Mouse (Mus musculus) left cerebral cortex, adult 8-10 months (tissue): ENCODE data around the gene Ddx39. TPM values are rescaled to one million over a fixed set of nuclear protein-coding genes. Genes with fewer than 3 reads are reported as not detected.

ENCODE experiments used
- DNase-seq, 2 experiments: peaks; one replicate each; pipeline ENCODE4 v3.0.0; 2022; ENCODE audit warnings: low spot score in 2 of 2
- total RNA-seq, 4 experiments: library from RNA; stranded (reverse); gene quantifications; 2 replicates each; pipeline ENCODE4 v1.2.4; 2022

Ddx39 gene
- total RNA-seq, 4 experiments from 2014 or later: 14.4 to 18.4 (median 16.3) TPM

DNA sequence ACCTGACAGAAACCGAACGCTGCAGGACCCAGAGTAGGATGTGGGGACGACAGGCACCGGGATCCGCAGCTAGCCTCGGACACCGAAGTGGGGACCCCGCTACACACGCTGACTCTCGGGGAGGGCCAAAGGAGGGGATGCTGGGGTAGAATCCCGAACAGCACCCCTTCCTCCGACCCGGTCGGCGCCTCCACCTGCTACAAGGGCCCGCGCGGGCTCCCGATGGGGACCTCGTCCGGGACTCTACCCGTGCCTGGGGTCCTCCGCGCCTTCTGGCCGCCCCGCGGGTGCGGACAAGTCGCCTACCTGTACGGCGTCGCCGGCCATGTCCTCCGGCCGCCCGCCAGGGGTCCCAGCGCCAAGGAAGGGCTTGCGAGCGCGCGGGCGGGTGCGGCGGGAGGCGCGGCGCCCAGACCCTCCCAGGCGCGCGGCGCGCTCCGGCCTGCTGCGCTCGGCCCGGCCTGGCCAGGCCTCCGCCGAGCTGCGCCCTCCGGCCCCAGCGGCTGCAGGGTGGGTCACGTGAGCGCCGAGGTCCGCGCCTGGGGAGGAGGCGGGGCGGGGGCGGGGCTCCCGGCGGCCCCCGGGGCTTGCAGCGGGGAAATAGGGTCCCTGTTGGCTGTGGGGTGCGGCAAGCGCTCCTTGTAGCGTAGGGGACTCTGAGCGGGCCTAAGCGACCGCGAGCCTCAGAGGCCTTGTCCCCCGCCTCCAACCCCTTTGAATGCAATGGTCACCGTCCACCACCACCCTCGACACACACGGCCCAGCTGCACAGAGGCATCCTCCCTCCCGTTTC is 16.1 kb upstream of the Ddx39 start, which contains the start of gene Pkn1:
Pkn1 (minus strand) TSS at position 519 of the 793 bp plus-strand sequence.
- DNase-seq: peak in 1 of 2 experiments; percentile 39

DNA sequence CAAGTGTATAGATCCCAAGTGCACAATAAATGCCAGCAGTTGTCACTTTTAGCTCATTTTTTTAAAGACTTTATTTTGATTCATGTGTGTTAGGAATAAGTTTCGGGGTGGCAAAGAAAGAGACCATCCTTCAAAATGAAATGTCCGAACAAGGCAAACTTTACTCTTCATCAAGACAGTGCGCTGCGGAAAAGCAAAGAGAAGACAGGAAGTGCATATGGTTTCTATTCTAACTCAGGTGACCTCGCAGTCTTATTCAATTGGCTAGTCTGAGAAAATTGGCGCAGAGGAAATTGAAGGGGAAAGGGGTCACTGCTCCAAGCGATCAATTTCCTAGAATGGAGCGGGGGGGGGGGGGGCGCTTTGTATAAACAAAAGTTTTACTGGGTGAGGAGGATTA is 15.4 kb upstream of the Ddx39 start:
- DNase-seq: no peak

DNA sequence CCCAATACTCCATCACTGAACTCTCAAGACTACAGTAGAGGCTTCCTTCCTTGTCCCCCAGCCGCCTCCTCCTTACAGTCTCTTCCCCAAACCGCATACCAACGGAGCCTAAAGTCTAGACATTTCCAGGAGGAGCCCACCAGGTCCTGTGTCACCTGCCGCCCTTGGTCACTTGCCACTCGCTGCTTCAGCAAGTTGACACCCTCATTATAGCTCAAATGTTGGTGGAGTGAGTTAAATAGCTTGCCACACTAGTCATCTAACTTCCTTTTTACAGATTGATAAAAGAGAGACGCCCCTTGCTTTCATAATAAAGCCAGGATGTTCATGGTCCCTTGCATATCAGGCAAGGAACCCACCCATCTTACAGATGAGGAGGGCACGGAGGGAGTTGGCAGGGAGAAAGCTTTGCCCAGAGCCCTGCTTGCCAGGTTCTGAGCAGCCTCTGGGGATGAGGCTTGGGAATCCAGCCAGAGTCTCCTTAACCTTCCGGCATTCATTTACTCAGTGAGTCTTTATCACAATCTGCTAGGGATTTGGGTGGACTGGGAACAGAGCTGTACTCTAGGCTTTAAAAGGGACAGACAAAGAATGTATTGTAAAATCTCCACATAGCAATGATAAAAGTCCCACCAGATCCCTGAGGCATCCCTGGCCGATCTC is 14.4 kb upstream of the Ddx39 start:
- DNase-seq: no peak

DNA sequence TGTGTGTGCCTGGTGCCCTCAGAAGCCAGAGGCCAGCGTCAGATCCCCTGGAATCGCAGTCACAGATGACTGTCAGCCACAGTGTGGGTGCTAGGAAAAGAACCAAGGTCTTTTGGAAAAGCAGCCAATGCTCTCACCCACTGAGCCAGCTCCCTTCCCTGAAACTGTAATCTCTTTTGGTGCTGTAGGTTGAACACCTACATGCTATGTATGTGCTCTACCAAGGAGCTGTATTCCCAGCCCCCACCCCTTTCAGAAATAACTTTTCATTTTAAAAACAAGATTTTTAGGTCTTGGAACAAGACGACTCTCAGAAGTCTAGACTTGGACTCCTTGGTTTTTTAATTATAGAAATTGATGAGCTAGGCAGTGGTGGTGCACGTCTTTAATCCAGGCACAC is 11.6 kb upstream of the Ddx39 start:
- no peak for DNase-seq

DNA sequence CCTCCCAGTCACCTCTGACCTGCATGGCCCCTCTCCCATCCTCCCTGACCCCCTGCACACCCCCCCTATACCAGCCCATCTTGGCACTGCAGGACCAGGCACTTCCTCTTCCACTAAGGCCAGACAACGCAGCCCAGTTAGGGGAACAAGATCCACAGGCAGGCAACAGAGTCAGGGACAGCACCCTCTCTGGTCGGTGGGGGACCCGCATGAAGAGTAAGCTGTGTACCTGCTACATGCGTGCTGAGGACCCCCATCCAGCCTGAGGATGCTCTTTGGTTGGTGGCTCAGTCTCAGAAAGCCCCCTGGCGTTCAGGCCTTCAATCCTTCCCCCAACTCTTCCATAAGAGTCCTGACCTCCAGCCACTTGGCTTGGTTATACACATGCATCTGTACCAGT is 8.6 kb upstream of the Ddx39 start:
- no peak for DNase-seq

DNA sequence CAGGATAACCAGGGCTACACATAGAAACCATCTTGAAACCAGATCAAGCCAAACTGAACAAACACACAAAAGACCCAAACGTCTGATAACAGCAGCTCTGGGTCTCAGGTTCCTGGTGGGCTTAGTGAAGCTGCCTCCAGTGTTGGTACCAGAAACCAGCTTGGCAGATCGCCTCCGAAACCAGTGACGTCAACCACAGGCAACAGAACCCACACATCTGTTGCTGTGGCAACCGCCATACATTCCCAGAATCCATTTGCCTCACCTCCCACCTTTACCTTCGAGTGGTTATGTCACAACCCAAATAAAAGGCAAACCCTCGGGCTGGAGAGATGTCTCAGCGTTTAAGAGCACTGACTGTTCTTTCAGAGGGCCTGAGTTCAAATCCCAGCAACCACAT is 7.4 kb upstream of the Ddx39 start:
- peak in 1 of 2 experiments; percentile 64 for DNase-seq

DNA sequence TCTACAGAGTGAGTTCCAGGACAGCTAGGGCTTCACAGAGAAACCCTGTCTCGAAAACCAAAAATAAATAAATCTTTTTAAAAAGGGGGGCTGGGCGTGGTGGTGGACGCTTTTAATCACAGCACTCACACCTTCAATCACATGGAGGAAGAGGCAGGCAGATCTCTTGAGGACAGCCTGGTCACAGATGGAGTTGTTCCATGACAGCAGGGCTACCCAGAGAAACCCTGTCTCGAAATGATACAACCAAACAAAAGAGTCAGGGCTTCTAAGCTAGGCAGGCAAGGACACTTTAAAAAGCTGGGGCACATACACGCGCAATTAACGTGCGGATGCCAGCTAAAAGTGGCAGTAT is 324 bp upstream of the Ddx39 start:
- no peak for DNase-seq

DNA sequence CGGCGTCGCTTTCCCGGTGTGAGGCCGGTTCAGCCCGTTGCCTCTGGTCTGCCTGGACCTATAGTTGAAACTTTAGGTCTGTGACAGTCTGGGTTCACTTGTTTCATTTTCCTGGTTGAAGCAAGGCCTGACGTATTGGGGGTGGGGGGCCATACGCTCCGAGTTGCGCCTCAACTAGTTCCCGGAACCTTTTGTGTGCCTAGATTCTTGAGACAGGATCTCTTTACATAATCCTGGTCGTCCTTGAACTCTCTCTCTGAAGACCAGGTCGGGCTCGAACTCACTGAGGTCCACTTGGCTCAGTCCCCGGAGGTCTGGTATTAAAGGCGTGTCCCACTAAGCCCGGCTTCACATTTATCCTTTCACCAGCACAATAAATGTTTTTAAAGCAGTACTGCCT is 794 bp downstream of the Ddx39 start:
- no peak for DNase-seq

DNA sequence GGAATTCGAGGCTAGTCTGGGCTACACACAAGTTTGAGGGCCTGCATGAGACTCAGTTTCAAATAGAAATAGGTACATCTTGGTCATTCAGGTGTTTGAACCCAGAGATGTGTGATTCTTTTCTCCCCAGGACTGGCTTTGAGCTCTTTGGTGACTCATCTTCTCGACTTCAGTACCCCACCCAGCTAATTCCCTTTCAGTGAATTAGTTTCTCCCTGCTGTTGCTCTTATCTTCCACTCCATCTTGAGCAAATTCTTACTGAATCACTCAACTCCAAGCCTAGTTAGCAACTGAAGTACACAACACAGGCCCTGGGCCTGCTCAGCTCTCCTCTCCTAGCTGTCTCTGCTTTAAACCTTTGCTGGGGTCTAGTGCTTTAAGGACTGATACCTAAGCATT is 1.6 kb downstream of the Ddx39 start:
- no peak for DNase-seq

DNA sequence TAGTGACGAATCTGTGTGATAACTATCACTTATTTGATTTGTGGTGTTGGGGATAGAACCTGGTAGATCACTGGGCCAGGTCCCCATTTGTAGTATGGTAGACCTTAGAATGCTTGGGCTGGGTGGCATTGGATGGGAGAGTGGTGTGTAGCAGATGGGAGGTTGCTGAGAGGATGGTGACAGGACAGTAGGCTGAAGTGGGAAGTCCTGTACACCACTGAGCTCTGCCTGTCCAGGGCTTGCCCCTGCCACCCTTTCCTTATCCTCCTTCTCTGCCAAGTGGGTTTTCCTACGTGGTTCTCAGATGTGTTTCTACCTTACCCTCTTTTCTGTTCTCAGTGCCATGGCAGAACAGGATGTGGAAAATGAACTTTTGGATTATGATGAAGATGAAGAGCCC is 4.1 kb downstream of the Ddx39 start:
- no peak for DNase-seq

DNA sequence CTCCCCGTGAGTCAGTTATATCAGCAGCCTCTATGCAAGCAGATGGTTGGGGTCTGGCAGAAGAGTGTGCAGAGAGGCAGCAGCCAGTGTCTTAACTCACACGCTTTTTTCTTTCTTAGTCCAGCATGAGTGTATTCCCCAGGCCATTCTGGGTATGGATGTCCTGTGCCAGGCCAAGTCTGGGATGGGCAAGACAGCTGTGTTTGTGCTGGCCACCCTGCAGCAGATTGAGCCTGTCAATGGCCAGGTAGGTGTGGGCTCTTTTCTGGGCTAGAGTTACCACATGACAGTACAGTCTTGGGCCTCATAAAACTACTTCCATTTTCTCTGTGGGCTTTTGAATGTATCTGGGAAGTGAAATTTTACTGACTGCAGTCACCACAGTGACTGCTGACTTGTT is 4.7 kb downstream of the Ddx39 start:
- no peak for DNase-seq

DNA sequence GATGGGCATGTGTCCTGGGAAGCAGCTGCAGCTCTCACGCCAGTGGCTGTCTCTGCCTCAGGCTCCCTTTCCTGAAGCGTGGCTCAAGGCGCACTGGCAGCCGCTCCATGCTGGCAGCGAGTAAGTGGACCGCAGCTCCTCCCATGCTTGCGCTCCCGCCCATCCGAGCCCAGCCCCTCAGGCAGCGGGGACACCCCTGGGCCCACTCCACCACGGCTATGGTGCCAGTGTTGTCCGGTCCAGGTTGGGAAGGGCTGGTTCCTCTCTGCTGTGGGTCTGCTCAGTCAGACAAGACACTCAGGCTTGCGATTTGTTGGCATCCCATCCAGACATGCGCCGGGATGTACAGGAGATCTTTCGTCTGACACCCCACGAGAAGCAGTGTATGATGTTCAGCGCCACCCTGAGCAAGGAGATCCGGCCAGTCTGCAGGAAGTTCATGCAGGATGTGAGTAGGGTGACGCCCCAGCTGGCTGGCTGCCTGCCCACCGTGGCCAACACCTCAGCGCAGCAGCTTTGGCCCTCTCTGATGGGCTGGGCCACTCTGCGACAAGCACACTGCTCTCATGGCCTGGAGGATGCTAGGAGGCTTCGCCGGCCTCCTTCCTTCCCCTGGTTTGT is 6.5 kb downstream of the Ddx39 start:
- DNase-seq: no peak

DNA sequence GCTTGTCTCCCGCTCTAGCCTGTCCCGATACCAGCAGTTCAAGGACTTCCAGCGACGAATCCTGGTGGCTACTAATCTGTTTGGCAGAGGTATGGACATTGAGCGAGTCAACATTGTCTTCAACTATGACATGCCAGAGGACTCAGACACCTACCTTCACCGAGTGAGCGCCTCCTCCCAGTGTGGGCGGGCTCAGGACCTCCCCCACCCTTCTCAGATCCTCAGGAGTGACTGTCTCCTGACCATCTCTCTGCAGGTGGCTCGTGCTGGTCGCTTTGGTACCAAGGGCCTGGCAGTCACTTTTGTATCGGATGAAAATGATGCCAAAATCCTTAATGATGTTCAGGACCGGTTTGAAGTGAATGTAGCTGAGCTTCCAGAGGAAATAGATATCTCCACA is 7.7 kb downstream of the Ddx39 start:
- no peak for DNase-seq

DNA sequence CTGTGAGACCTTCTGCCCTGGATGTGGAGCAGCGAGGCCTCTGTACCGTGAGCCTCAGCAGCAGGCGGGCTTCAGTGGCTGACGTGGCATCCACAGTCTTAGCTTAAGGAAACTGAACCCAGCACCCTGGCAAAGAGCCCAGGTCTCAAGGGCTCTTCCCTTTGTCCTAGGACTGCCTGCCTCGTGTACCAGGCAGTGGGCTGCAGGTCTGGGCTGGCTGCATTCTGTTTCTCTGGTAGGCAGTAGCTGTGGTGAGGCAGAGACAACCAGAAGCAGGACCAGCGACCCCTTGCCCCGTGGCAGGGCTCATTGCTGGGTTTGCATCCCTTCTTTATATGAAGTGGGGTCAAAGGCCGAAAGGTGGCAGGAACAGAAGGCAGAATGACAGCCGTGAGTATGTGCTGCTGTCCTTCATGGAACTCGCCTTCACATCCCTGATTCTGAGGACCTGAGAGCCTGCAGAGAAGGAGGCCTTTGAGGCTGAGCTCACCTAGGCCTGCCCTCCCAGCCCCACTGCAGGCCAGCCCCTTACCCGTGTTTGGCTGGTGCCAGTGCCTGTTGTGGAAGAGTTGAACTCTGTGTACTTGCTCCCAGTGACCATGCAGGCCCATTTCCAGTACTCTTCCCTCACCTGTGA is 8.6 kb downstream of the Ddx39 start:
- DNase-seq: no peak

DNA sequence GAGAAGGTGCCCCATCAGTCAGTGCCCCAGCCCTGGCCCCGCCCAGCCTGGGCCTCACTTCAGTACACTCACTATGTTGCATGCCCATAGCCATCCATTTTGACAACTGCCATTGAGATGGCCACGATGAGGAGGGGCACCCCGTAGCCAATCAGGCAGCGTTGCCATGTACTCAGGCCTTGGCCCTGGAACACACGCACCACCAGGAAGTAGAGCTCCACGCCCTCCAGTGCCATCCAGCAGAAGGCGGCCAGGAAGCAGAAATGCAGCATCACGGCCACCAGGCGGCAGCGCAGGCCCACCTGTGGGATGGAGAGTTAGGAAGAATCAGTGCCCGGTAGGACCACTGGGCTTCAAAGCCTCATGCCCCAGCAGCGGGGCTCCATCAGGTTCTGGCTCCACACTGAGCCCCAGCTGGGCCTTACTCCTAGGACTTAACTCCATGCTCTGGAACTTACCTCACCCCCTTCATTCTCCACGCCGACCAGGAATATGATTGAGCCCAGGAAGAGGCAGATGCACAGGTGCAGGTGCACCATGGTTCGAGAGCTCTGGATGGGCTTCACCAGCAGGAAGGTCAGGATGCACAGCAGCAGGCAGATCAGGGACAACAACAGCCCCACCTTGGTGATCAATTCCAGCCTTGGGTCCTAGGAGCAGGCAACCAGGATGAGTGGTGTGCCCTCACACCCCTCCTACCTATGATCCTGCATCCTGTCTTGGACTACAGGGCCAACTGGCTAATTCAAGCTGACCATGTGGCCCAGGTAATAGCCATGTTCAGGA is 9.9 kb downstream of the Ddx39 start:
- peak; percentile 69 to 72 for DNase-seq

DNA sequence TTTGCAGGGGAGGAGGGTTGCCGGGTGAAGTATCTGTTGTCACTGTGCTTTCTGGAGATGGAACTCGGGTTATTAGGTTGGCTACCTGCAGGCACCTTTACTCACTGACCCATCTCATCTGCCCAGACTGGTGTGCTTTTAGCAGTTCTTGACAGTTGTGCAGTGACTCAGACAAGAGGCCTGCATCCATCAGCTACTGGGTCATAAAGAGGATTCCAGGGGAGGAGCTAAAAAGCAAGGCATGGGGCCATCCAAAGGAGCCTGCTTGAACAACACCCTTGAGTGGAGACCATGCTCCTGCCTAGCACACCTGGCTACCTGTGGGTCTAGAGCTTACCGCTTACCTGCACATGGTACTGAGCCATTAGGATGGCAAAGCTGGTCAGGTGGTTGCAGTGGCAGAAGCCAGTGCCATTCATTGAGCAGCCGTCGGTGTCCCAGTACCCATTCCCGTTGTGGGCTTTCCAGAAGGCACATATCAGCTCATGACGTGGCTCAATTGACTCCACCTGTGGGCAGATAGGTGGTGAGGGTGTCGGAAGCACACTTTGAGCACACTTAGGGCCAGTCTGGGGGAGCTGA is 10.6 kb downstream of the Ddx39 start:
- no peak for DNase-seq

DNA sequence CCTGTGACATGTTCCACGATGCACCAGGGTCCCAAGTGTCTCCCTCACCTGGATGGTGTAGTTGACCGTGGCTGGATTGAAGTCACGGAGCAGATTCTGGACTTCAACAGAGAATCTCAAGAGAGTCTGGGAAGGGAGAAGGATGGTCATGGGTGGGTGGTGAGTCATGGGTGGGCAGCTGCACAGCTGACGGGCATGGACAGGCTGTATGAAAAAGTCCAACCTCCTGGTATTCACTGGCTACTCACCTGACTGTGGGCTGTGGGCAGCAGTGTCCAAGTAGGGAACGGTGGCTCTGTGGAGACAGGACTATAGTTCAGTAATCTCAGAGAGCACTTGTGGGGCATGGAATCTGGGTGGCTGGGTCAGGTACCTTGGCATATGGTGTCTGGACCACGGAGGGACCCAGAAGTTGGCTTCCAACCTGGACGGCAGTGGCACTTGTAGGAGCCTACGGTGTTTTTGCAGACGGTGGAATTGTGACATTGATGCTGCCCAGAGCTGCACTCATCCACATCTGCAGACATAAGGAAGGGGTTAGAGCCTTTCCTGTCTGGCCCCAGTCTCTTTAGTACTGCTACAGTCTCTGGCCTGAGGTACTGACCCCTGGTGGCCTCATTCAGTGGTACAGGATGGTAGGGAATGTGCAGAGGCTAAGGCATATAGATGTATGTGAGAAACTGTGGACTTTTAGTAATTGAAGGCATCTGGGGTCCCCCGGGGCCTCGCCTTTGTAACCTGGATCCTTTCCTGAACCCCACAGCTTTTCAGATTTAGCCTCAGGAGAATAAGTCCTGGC is 14.2 kb downstream of the Ddx39 start:
- DNase-seq: no peak

DNA sequence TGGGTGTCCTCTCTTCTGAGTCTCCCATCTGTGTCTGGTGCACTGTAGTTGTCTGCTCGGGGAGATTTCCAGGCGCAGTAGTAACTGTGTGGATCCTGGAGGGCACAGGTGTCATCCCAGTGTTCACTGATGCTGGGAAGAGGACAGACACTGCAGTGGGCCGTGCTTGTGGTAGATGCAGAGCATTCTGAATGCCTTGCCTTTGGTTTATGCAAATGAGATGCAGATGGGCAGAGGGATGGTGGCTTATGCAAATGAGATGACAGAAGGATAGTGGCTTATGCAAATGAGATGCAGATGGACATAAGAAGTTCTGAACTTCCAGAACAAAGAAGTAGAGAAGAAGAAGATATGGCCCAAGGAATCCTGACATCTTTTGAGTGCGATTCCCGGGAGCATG is 16.9 kb downstream of the Ddx39 start:
- no peak for DNase-seq

DNA sequence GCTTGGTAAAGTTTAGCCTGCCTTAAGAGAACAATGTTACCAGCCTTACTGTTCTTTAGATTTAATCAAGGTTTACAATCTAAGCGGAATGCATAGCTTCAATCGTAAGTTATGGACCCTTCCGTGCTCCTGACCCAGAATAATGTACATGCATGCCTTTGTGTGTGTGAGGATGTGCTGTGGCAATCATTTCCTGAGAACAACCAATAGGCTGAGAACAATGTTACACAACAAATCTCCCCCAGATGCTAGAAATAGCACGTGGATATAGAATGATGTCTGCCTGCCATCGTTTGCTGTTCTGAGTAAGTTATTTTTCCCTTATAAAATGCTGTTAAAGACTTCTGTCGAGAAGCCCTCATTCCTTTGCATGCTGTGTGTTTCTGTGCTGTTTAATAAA is 17.9 kb downstream of the Ddx39 start:
- DNase-seq: no peak

DNA sequence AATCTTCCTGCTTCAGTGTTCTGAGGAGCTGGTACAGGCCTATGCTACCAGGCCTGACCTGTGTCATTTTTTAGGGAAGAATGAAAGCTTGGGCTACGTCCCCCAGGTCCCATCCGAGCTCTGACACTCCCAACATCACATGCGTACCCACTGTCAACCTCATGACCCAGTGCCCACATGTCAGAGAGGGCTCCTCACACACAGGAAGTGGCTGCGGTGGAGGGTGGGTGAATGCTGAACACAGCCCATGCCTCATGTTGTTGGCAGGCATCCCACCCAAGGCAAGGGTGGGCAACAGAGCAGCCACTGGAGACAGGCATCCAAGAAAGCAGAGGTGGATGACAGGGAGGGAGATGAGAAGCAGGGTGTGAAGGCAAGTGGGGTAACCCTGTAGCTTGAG is 21.7 kb downstream of the Ddx39 start:
- no peak for DNase-seq
